Mouse (Mus musculus) myocyte (in vitro differentiated cells): ENCODE measurements around the gene Fut4. TPM values are rescaled to one million over a fixed set of nuclear protein-coding genes. Genes with fewer than 3 reads are reported as not detected.

ENCODE experiments used
- H3K27me3 ChIP-seq: one replicate; pipeline ENCODE4 v1.6.1; 2011; ENCODE audit not compliant: control insufficient read depth, insufficient read depth, insufficient read length
- H3K36me3 ChIP-seq: one replicate; pipeline ENCODE4 v1.6.1; 2011; ENCODE audit not compliant: control insufficient read depth, insufficient read depth
- H3K4me2 ChIP-seq: one replicate; pipeline ENCODE4 v1.6.1; 2011; ENCODE audit warnings: low read depth, control low read depth
- H3K4me3 ChIP-seq: one replicate; pipeline ENCODE4 v1.5.1; 2011; ENCODE audit warnings: mild to moderate bottlenecking, control low read depth, moderate library complexity
- H3K79me2 ChIP-seq: one replicate; pipeline ENCODE4 v1.6.1; 2011; ENCODE audit not compliant: control insufficient read depth, insufficient read depth
- H3ac ChIP-seq: one replicate; pipeline ENCODE4 v1.6.1; 2011; ENCODE audit not compliant: control insufficient read depth, insufficient read length
- CEBPB ChIP-seq: IDR thresholded peaks from 2 replicates; pipeline ENCODE4 v1.6.1; 2011; ENCODE audit warnings: mild to moderate bottlenecking, moderate library complexity; ENCODE audit not compliant: poor library complexity, insufficient read depth, severe bottlenecking
- E2F4 ChIP-seq: IDR thresholded peaks from one replicate; pipeline ENCODE4 v1.6.1; 2011; ENCODE audit warnings: mild to moderate bottlenecking, control low read depth, moderate library complexity; ENCODE audit not compliant: insufficient read depth
- MAX ChIP-seq: IDR thresholded peaks from one replicate; pipeline ENCODE4 v1.6.1; 2011; ENCODE audit warnings: low read depth, mild to moderate bottlenecking, control low read depth
- MYOD1 ChIP-seq, 3 experiments: IDR thresholded peaks; one replicate each; pipeline ENCODE4 v1.6.1; 2011; ENCODE audit warnings: control low read depth in 2 of 3, low read depth in 2 of 3, mild to moderate bottlenecking in 2 of 3, moderate library complexity in 1 of 3; ENCODE audit not compliant: insufficient read length in 2 of 3, control insufficient read depth in 1 of 3
- MYOG ChIP-seq, 3 experiments: IDR thresholded peaks; one replicate each; pipeline ENCODE4 v1.6.1; 2011; ENCODE audit warnings: control low read depth in 2 of 3, low read depth in 2 of 3, mild to moderate bottlenecking in 2 of 3; ENCODE audit not compliant: insufficient read length in 2 of 3, control insufficient read depth in 1 of 3, insufficient read depth in 1 of 3
- POLR2A ChIP-seq: IDR thresholded peaks from one replicate; pipeline ENCODE4 v1.6.1; 2011; ENCODE audit warnings: low read depth, mild to moderate bottlenecking, control low read depth, moderate library complexity; ENCODE audit not compliant: insufficient read length
- POLR2AphosphoS2 ChIP-seq: IDR thresholded peaks from one replicate; pipeline ENCODE4 v1.6.1; 2011; ENCODE audit warnings: low read depth, control low read depth; ENCODE audit not compliant: insufficient read length
- REST ChIP-seq: IDR thresholded peaks from one replicate; pipeline ENCODE4 v1.6.1; 2011; ENCODE audit warnings: mild to moderate bottlenecking, control low read depth, moderate library complexity; ENCODE audit not compliant: insufficient read depth, insufficient read length
- SRF ChIP-seq: IDR thresholded peaks from one replicate; pipeline ENCODE4 v1.6.1; 2011; ENCODE audit warnings: low read depth; ENCODE audit not compliant: control insufficient read depth, insufficient read length
- TCF12 ChIP-seq: IDR thresholded peaks from one replicate; pipeline ENCODE4 v1.6.1; 2011; ENCODE audit warnings: mild to moderate bottlenecking, control low read depth; ENCODE audit not compliant: poor library complexity, insufficient read depth, severe bottlenecking
- TCF3 ChIP-seq: IDR thresholded peaks from one replicate; pipeline ENCODE4 v1.6.1; 2011; ENCODE audit warnings: low read depth, control low read depth; ENCODE audit not compliant: insufficient read length
- USF1 ChIP-seq: IDR thresholded peaks from one replicate; pipeline ENCODE4 v1.6.1; 2011; ENCODE audit warnings: low read depth, mild to moderate bottlenecking, control low read depth, moderate library complexity
- polyA plus RNA-seq: library from polyadenylated mRNA; unstranded; fragments of >200 nt; fragmentation: generic; extraction: Trizol; gene quantifications from one replicate; pipeline ENCODE4 v1.2.1, GENCODE M21; 2012; ENCODE audit warnings: missing spikeins

Fut4 gene
- polyA plus RNA-seq, 1 experiment, result 0.26 TPM

DNA sequence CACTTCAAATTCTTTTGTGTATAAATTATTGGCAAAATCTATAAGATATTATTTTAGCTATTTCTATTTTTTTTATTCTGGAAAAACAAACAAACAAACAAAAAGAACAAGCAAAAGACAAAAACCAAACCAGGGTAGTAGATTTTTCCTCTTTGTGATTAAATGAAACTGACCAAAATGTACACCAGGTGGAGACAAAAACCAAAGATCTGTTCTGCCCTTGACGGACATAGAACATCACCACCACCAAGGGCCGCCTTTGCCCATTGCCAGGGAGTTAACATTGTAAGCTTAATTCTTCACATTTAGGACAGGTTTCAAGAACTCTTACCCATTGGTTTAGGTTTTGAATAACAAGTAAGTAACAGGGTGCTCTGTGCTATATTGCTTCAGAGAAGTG is 21.6 kb upstream of the Fut4 start:
- Histone ChIP-seq H3K36me3 (no peaks in the 10 kb centered on the region), H3K4me3 (no peak overlapping the region), H3K4me2 (no peak overlapping the region), H3K79me2 (no peaks in the 10 kb centered on the region), H3ac (no peak overlapping the region), H3K27me3 (no peaks in the 10 kb centered on the region)
- TF ChIP-seq POLR2A, result no peak
- TF ChIP-seq USF1, result no peak
- TF ChIP-seq CEBPB, result no peak
- TF ChIP-seq SRF, result no peak
- no peak for TF ChIP-seq MYOD1 (IDR thresholded peaks at IDR 0.05; ENCODE audit: control insufficient read depth in 1 of 3, insufficient read length in 2 of 3, low read depth in 2 of 3)
- TF ChIP-seq POLR2AphosphoS2, result no peak
- no peak for TF ChIP-seq REST
- no peak for TF ChIP-seq TCF12
- no peak for TF ChIP-seq MAX
- TF ChIP-seq TCF3, result no peak

- no peaks in the 10 kb centered on the region for H3K27me3 ChIP-seq
Observed at GRCm38 (mm10) chr9:14772074-14772473, 19.9 kb upstream of the Fut4 start.

DNA sequence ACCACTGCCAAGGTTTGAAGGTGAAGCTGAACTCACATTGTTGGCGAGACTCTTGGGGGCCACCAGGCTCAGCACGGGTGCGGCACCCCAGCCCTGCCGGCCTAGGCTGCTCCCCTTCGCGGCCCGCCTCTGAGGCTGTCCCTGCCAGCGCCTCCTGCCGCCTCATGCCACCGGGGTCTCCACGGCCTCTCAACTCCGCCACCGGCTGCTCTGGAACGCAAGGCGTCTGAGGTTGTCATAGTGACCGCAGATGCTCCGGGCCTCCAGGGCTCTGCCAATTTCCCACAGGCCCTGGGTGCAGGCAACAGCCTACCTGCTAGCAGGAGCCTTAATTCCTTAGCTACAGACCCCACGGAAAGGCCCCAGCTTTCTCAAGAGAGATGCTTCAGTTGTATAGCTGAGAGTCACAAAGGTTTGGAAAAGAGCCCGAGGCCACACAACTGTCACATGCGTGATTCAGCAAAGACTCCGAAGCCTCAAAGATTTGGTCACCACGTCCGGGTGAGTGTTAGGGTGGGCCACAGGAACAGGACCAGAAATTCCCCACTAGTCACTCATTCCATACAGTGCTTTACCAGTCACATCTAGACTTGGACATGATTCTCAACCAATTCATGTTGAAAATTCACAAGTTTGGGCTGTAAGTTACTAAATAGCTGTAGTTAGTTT is 18.7 kb upstream of the Fut4 start, which contains the start of gene 1700012B09Rik:
TSS of gene 1700012B09Rik (minus strand) at position 228 of the 669 bp plus-strand sequence.
- Histone ChIP-seq H3ac (no peak within 1 kb of the TSS), H3K36me3 (no peaks in the 10 kb centered on the region), H3K79me2 (no peaks in the 10 kb centered on the region), H3K4me2 (peak within 1 kb of the TSS; percentile 55), H3K4me3 (no peak within 1 kb of the TSS), H3K27me3 (no peaks in the 10 kb centered on the region)
- no peak for TF ChIP-seq CEBPB
- TF ChIP-seq POLR2A, result no peak
- TF ChIP-seq E2F4, result no peak

More at GRCm38 (mm10) chr9:14772074-14772473, 19.9 kb upstream of the Fut4 start:
- Histone ChIP-seq H3K4me3 (no peak overlapping the region), H3K36me3 (no peaks in the 10 kb centered on the region), H3K4me2 (no peak overlapping the region), H3K79me2 (no peaks in the 10 kb centered on the region), H3ac (no peak overlapping the region)
- TF ChIP-seq SRF, result no peak
- TF ChIP-seq POLR2AphosphoS2, result no peak

GRCm38 (mm10) chr9:14769811-14770210 is 17.6 kb upstream of the Fut4 start:
- TF ChIP-seq MAX (no peak), REST (no peak), E2F4 (no peak), POLR2A (no peak), MYOD1 (IDR thresholded peaks at IDR 0.05; ENCODE audit: control insufficient read depth in 1 of 3, insufficient read length in 2 of 3, low read depth in 2 of 3) (no peak), TCF3 (no peak), CEBPB (no peak), POLR2AphosphoS2 (no peak), MYOG (IDR thresholded peaks at IDR 0.05; ENCODE audit: control insufficient read depth in 1 of 3, insufficient read depth in 1 of 3, insufficient read length in 2 of 3, low read depth in 2 of 3) (no peak), SRF (no peak), USF1 (no peak), TCF12 (no peak)
- Histone ChIP-seq H3ac (no peak overlapping the region), H3K4me3 (no peak overlapping the region), H3K27me3 (no peaks in the 10 kb centered on the region), H3K4me2 (no peak overlapping the region), H3K79me2 (no peaks in the 10 kb centered on the region), H3K36me3 (no peaks in the 10 kb centered on the region)

DNA sequence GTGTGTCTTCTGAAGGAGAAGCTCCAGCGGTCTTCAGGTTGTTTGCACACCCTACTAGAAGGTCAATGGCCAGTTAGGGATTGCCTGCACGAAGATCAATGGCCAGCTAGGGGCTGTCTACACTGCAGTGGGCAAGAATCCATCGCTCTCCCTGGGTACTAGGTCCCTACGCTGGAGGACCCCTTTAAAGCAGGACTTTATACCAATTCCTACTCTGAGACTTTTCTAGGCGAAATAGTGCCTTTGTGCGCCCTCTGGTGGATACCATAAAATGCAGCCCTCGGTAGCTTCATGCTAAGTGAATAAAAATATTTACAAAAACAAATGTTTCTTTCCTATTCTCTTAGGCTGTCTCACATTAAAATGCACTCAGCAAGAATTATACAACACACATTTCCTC is 12.6 kb upstream of the Fut4 start:
- Histone ChIP-seq H3K4me3 (no peak overlapping the region), H3K4me2 (no peak overlapping the region), H3K79me2 (no peaks in the 10 kb centered on the region), H3K27me3 (no peaks in the 10 kb centered on the region), H3ac (no peak overlapping the region), H3K36me3 (no peaks in the 10 kb centered on the region)
- TF ChIP-seq POLR2AphosphoS2 (no peak), MAX (no peak), E2F4 (no peak), TCF3 (no peak), POLR2A (no peak), CEBPB (no peak), REST (no peak), SRF (no peak), MYOD1 (IDR thresholded peaks at IDR 0.05; ENCODE audit: control insufficient read depth in 1 of 3, insufficient read length in 2 of 3, low read depth in 2 of 3) (no peak), TCF12 (no peak), MYOG (IDR thresholded peaks at IDR 0.05; ENCODE audit: control insufficient read depth in 1 of 3, insufficient read depth in 1 of 3, insufficient read length in 2 of 3, low read depth in 2 of 3) (no peak), USF1 (no peak)
